Mouse (Mus musculus): ENCODE data around the gene Gm11985.

Gene Gm11985

DNA sequence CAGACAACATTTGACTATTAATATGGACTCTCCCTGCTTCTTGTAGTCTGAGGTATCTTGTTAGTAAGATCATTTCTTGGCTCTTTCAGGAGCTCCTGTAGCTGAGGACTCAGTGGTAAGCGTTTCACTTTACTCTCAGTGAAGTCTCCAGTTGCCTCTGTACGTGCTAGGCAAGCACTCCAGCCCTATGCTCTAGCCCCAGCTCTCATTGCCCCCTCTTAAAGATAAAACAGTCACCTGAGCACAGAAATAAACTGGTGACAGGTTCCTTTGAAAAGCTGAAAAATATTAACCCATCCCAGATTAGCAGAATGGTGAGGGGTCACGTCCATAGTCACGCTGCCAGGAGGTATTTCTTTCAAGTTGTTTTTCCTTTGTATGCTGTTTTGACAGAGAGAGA, 9.6 kb downstream of the Gm11985 start:
- POLR2A ChIA-PET, result no interaction called here

DNA sequence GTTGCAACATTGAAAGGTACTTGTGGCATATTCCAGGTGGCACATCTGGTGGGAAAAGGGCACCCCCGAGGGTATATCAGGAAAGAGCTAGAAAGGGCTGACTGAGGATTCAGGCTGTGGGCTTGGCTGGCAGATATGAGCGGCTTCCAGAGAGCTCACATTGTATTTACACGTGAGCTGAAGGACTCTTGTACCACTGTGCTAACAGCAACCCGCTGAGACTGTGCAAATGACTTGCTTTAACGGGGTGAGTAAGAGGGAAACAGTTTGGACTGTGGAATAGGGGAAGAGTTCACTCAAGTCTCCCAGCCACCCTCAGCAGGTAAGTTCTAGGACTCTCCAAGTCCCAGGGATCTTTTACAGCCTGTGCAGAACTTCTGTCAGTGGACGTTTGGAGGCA, 14.7 kb downstream of the Gm11985 start:
- CTCF ChIA-PET, result interaction anchor here in 3 of 4 experiments (0.8 to 1.2 kb wide), 3 partner anchors 12 kb away, joined by 3 to 5 read pairs (median 4); no protein-coding TSS in a partner anchor
- POLR2A ChIA-PET, result interaction anchor here in 1 of 4 experiments (0.5 kb wide), 1 partner anchor 544 kb away, joined by 3 read pairs; no protein-coding TSS in a partner anchor

More for the DNA sequence above, 9.6 kb downstream of the Gm11985 start:
- CTCF ChIA-PET, result no interaction called here

DNA sequence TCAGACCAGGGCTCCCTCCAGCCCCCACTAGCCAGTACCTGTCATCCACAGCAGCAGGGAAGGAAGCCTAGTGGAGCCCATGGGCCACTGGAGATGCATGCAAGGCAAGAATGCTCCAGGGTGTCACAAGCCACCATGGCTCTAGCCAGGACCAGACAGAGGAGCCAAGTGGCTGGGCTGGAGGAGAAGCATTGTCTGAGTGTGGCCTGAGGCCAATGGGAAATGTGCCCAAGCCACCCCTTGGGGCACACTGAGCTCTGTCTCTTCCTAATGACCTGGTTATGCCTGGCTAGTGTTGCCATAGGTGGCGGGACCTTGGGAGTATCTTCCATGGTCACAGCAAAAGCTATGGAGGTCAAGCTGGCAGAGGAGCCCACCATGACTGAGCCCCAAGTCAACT, 18.7 kb downstream of the Gm11985 start:
- POLR2A ChIA-PET, result no interaction called here
- CTCF ChIA-PET, result interaction anchor here in 1 of 4 experiments (1.1 kb wide), 1 partner anchor 8 kb away, joined by 4 read pairs; no protein-coding TSS in a partner anchor

DNA sequence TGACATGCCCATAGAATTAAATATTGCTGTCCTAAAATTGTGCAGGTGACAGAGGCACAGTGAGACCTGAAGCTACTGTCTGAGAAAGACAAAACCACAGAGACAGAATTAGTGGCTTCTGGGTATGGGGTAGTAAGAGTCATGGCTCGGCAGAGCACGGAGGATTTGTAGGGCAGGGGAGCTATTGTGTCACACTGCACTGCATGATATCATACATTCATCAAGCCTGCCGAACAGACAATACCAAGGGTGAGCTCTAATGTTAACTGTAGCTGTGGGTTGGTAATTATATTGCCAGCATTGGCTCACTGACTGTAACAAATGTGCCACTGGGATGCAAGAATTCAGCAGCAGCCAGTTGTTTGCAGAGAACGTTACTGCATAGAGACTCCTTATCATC, 24.0 kb downstream of the Gm11985 start:
- CTCF ChIA-PET, result no interaction called here
- POLR2A ChIA-PET, result no interaction called here

DNA sequence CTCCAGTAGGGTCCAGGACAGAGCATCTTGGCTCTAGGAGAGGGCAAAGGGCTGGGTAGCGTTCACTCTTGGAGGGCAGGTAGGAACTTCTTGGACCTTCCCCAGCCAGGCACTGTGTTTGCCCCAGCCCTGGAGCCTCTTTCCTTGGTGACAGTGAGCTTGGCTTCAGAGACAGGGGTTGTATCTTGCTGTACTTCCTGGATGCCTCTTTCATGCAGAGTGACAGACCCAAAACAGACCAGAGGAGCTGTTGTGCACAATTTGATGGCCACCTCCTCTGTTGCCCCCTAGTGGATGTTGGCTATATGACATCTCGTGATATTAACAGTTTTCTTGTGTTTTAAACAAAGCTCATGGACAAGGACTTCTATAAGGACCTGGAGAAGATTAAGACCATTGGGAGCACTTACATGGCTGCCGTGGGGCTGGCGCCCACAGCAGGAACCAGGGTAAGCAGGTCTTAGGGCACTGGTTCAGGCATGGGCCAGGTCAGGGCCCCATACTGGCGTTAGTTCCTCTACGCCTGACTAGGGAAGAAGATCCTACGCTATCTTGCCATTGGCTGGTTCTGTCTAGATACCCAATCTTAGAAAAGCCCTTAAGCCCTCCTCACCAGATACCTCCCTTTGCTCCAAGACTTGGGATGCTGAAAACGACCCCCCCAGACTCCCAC, 26.7 kb downstream of the Gm11985 start:
- ChIA-PET POLR2A (interaction anchor here (0.6 to 1.1 kb wide), 5 partner anchors 26 to 301 kb away, joined by 3 read pairs; partner anchors contain the start of gene Igfbp3 (in 1 of the 4)), CTCF (interaction anchor here (0.5 to 2.3 kb wide), 59 partner anchors 8 to 607 kb away, joined by 3 to 13 read pairs (median 4); partner anchors contain the start of genes Adcy1 (in 2 of the 4) and Ramp3 (in 2 of the 4))

DNA sequence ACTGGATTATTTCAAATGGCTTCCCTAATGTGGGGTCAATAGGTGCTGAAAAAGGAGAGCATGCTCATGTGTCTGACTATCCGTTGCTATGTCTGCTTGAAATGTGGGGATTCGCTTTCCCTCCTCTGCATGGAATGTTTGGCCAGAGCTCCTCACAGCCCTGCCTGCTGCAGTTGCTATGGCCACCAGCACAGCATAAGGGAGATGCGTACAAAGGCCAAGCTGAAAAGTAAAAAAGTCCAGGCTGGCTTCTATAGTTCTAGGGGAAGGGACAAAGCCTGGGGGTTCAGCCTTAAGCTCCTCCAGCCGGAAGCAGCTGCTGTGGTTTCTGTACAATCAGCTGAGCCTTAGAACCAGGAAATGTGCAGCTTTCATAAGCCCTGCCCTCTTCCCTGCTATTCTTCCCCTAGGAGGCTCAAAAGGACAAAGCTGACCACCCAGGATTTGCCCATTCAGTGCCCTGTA, 27.7 kb downstream of the Gm11985 start:
- ChIA-PET POLR2A (interaction anchor here in 1 of 4 experiments (1.3 kb wide), 1 partner anchor 281 kb away, joined by 3 read pairs; no protein-coding TSS in a partner anchor), CTCF (interaction anchor here (0.5 to 2.3 kb wide), 11 partner anchors 11 to 601 kb away, joined by 3 to 9 read pairs (median 3); partner anchors contain the start of gene Ramp3 (in 2 of the 4))

DNA sequence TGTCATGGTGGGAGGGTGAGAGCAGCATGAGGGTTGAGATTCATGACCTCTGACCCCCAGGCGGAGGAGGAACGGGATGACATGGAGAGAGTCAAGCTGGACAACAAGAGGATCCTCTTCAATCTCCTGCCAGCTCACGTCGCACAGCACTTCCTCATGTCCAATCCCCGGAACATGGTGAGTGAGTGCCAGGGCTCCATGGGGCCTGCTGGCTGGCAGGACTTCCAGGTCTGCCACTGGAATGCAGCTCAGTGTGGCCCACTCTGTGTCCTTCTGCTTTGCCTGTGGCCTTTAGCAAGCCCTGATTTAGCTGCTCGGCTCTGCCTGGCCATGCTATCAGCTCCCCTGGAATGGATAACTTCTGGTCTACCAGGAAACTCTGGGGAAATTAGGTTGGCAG, 28.2 kb downstream of the Gm11985 start:
- ChIA-PET POLR2A (interaction anchor here in 1 of 4 experiments (1.3 kb wide), 1 partner anchor 281 kb away, joined by 3 read pairs; no protein-coding TSS in a partner anchor), CTCF (interaction anchor here (0.5 to 2.3 kb wide), 6 partner anchors 19 to 531 kb away, joined by 3 to 9 read pairs (median 4); partner anchors contain the start of gene Ramp3 (in 1 of the 4))

DNA sequence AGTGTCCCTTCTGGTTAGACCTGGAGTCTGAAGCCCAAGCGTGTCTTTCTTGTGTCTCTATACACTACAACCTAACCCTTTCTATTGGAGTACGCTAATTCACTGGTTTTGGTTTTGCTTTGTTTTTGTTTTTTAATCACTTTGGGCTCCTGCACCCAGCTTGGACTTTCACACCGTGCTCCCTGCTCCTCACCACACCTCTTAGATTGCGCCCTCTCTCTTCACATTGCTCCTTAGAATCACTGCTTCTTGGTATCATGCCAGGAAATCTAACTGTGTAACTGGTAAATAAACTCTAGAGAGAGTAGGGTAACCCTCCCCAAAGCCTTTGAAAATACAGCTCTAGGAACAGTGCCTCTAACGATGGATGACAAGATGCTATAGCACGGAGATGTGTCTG, 30.2 kb downstream of the Gm11985 start:
- POLR2A ChIA-PET, result no interaction called here
- CTCF ChIA-PET, result no interaction called here

DNA sequence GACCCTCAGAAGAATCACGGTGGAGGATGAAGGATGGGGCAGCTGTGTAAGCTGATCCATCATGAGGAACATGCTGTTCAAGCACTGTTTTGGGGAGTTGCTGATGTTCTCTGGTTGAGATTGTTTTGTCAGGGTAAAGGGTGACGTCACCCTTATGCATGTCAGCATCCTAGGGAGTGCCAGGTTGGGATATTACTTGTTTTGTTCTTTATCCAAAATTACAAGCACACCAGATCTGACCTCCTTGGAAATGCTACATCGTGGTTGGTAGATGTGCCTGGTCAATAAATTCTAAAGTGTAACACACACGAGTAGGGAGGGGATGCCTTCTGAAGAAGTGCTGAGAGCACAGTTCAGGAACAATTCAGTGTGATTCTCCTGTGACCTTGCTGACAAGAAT, 31.9 kb downstream of the Gm11985 start:
- CTCF ChIA-PET, result no interaction called here
- POLR2A ChIA-PET, result no interaction called here

DNA sequence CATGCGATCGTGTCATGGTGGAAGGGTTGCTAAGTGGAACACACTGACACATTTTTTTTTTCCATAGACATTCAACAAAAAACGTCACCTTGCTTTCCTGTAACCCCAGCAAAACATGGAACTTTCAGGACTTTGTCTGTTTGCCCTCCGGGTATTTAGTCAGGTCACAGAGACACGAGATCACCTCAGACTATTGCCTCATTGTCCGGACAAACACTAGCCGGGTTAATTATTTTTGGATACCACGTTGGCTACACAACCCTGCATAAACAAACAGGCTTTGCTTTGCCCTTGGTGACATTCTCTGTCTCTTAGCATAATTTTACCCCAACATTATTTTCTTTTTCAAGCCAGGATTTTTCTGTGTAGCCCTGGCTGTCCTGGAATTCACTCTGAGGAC, 35.3 kb downstream of the Gm11985 start:
- POLR2A ChIA-PET, result no interaction called here

DNA sequence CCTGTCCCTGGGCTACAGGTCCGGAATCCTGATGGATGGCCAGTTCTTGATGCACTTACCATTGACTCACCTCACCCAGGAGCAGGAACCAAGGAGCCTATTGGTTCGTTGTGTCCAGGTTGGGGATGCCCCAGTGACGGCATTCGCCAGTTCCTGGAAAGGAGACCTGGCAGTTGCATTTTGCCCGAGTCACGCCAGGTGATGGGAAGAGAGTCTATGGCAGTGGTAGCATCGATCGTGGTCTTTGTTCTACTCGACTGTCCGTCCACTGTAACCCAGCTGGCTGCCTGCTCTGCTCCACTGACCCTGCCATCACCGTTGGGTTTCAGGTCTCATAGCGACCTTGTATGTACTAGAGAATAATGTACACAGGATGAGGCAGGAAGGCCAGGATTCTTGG, 36.0 kb downstream of the Gm11985 start:
- ChIA-PET POLR2A (no interaction called here), CTCF (interaction anchor here in 1 of 4 experiments (1.2 kb wide), 1 partner anchor 9 kb away, joined by 4 read pairs; no protein-coding TSS in a partner anchor)

More for the DNA sequence above, 35.3 kb downstream of the Gm11985 start:
- CTCF ChIA-PET, result no interaction called here

DNA sequence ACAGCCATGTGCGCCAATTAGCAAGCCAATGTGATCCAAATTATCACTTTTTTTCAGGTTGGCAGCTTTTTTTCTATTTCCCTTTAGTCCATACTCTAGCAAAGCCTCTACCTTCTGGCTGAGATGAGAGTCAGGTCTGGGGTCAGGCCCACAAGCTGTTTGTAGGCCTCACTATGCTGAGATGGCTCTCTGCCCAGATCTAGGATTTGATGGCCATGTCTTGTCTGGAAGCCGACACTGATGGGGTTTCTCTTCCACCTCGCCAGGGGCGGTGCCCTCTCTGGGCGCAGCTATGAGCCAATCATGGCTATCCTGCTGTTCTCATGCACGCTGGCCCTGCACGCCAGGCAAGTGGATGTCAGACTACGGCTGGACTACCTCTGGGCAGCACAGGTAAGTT, 37.9 kb downstream of the Gm11985 start:
- ChIA-PET CTCF (interaction anchor here in 1 of 4 experiments (1.1 kb wide), 1 partner anchor 11 kb away, joined by 3 read pairs; no protein-coding TSS in a partner anchor), POLR2A (no interaction called here)

DNA sequence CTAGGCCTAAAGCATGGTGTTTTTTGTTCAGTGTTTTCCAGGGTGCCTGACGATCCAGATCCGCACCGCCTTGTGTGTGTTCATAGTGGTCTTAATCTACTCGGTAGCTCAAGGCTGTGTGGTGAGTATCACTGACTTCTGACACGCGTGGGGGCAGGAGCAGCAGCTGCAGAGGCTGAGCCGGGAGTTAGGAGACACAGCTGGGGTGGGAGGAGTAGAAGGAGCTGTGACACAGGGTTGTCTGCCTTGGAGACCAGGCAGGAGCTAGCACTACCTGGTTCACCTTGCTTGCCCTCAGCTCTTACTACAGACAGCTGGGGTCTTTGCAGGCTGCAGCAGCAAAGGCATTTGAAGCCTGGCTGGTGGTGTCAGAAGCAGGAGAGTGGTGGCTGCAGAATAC, 38.9 kb downstream of the Gm11985 start:
- ChIA-PET POLR2A (interaction anchor here in 1 of 4 experiments (0.7 to 1.0 kb wide), 2 partner anchors 10 to 124 kb away, joined by 3 read pairs; no protein-coding TSS in a partner anchor), CTCF (interaction anchor here in 2 of 4 experiments (1.1 to 1.5 kb wide), 2 partner anchors 12 kb away, joined by 4 to 6 read pairs; no protein-coding TSS in a partner anchor)

DNA sequence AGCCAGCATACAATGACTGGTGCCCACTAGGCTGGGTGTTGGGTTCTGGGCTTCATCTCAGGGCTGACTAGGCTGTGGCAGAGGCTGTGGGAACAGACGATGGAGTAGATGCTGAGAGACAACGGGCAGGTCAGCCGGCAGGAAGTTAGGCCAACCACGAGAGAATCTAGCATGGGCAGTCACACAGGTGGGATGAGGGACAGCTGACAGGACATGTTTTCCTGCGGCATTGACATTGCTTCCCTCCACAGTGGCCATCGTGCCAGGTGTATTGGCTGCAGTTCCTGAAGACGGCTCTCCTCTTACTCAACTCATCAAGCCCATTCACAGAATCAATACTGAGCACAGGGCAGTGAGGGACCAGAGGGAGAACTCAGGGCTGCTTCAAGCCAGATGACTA, 40.4 kb downstream of the Gm11985 start:
- ChIA-PET CTCF (interaction anchor here in 2 of 4 experiments (0.9 to 1.9 kb wide), 2 partner anchors 13 to 14 kb away, joined by 3 to 7 read pairs; no protein-coding TSS in a partner anchor), POLR2A (no interaction called here)

DNA sequence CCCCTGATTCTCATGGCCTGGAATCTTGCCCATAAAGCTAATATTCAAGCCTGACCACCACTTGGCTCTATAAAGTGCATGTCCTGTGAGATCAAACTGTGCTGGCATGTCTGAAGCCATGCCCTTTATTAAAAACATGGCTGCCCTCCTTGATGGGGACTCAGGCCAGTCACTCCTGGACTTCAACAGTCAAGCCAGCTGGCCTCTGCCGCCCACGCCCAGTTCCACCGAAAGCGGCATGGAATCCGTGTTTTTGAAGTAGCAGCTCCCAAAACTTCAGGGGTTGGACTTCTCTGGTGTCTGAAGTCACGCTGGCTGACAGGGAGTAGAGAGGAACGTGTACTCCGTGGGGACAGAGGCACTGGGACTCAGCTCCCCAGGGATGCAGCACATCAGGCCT, 40.8 kb downstream of the Gm11985 start:
- POLR2A ChIA-PET, result interaction anchor here in 1 of 4 experiments (0.7 kb wide), 1 partner anchor 138 kb away, joined by 8 read pairs; no protein-coding TSS in a partner anchor

DNA sequence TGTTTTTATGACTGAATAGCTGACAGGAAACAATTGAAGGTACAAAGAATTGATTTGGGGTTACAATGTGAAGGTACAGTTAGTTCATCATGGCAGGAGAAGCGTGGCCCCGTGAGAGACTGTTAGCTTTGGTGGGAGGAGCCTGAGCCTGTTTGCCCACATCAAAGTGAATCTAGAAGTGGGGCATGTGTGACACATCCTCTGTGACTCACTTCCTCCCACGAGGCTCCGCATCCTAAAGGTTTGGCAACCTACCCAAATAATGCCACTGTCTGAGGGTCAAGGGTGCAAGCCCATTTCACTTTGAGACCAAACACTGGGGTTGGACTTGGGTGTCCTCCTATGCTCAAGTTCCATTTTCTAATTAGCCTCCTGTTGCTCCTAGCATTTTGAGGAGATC, 43.1 kb downstream of the Gm11985 start:
- POLR2A ChIA-PET, result interaction anchor here in 1 of 4 experiments (0.8 kb wide), 1 partner anchor 23 kb away, joined by 3 read pairs; no protein-coding TSS in a partner anchor
- CTCF ChIA-PET, result no interaction called here

More for the DNA sequence above, 40.8 kb downstream of the Gm11985 start:
- CTCF ChIA-PET, result interaction anchor here in 3 of 4 experiments (0.9 to 1.9 kb wide), 3 partner anchors 14 kb away, joined by 3 to 7 read pairs (median 3); no protein-coding TSS in a partner anchor

DNA sequence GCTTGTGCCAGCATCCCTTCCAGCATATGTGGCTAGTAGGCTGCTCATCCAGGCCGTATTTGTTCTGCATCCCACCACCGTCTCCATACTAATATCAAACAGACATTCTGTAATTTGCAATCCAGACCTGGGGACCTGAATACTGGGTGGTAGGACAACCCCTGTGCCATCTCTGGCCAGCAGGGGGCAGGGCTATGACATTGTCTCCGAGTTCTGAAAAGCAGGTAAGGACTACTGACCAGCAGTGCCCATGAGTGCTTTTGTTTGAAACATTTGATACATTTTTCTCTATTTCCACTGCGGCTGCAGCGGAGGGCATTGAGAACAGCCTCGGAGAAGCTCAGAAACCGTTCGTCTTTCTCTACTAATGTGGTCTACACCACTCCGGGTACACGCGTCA, 44.0 kb downstream of the Gm11985 start:
- ChIA-PET CTCF (interaction anchor here in 3 of 4 experiments (0.6 to 0.9 kb wide), 3 partner anchors 375 to 1106 kb away, joined by 3 to 6 read pairs (median 4); no protein-coding TSS in a partner anchor), POLR2A (interaction anchor here in 1 of 4 experiments (0.6 to 0.8 kb wide), 3 partner anchors 24 to 500 kb away, joined by 3 to 5 read pairs (median 4); no protein-coding TSS in a partner anchor)

DNA sequence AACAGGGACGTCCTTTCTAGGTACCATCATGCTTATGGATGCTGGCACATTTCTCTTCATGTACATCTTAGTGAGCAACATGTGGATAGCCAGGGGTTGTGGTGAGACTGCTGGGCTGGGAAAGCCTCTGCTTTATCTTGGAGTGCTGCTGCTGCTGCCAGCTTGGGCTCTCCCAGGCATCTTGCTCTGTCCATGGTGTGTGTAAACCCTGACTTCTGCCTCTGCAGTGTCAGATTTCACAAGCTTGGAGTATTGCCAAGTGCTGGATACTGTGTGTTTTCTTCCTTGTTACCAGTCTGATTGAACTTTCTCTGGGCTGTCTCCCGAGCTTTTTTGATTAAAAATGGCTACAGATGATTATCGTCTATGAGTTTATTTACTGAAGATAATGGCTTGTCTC, 45.6 kb downstream of the Gm11985 start:
- POLR2A ChIA-PET, result interaction anchor here in 2 of 4 experiments (0.6 kb wide), 3 partner anchors 315 to 1247 kb away, joined by 3 read pairs; no protein-coding TSS in a partner anchor
- CTCF ChIA-PET, result interaction anchor here in 2 of 4 experiments (0.8 to 1.6 kb wide), 4 partner anchors 19 to 473 kb away, joined by 3 to 4 read pairs (median 3); no protein-coding TSS in a partner anchor

DNA sequence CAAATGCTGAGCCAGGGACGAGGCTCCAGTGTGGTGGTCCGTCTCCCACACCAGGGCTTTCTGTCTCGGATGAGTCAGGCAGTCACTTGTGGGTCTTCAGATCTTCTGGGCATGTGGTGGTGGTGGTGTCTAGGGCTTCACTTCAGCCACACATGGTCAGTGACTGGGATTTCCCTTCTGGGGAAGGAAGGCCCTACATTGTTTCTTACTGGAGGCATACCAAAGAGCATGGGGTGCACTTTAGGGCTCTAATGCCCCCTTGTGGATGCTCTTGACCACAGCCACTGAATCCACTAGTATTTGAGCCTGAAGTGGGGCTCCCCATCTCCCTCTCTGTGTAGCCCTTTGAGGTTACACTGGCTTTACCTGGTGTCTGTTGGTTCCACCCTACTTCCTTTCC, 47.9 kb downstream of the Gm11985 start:
- CTCF ChIA-PET, result interaction anchor here (0.5 to 1.6 kb wide), 7 partner anchors 21 to 1353 kb away, joined by 3 to 5 read pairs (median 3); no protein-coding TSS in a partner anchor
- POLR2A ChIA-PET, result interaction anchor here in 1 of 4 experiments (0.6 to 1.5 kb wide), 2 partner anchors 9 to 45 kb away, joined by 3 read pairs; no protein-coding TSS in a partner anchor

Data from embryonic stem cell, embryonic (primary cell).